21 mouse cellular contexts compared by ENCODE assay signal in genomic region chr10:99812069-99812650, GRCm38 (mm10). TPM values are rescaled to one million over a fixed set of nuclear protein-coding genes. Genes with fewer than 3 reads are reported as not detected.
DNase-seq lines count a peak whose midpoint lies in the region; ATAC-seq lines count a peak whose summit lies in the region.
"Had no signal": no experiment of that assay in that cellular context is flagged by ENCODE, and none has a peak within 500 bp of the region (broad histone marks: within the 10 kb centered on the region; RNA-seq: fewer than 3 reads in every experiment).

No protein-coding gene starts in this region.

- no peaks in the 10 kb centered on the region for H3K4me1 ChIP-seq in kidney, embryonic 16.5 days (ENCODE audit: insufficient read depth, low read length)
- no peaks in the 10 kb centered on the region for H3K4me1 ChIP-seq in kidney, embryonic 15.5 days
- no peaks in the 10 kb centered on the region for H3K4me1 ChIP-seq in intestine, embryonic 16.5 days (ENCODE audit: control insufficient read depth, insufficient read depth, low read length)
- H3K4me1 ChIP-seq in neural tube, embryonic 15.5 days, result peaks cover 4% of the 10 kb centered on the region; the same call in 1 of the 2 replicates
- H3K4me1 ChIP-seq in forebrain, embryonic 12.5 days, result no peaks in the 10 kb centered on the region
- H3K4me1 ChIP-seq: forebrain, embryonic 15.5 days; liver, embryonic 12.5 days had no signal

- DNase-seq in forelimb bud, embryonic 11.5 days (ENCODE audit: low read depth, low spot score), result peak; percentile 61
- DNase-seq: cerebellum, adult 8-10 months; heart, adult 18-20 months; heart, postnatal 4 days; kidney, adult 11 months; retina, postnatal 1 day; thymus, postnatal 25 days had no signal

- no peak overlapping the region for H3K9ac ChIP-seq in kidney, embryonic 16.5 days (replicated peaks; ENCODE audit: low read length)
- no peak overlapping the region for H3K9ac ChIP-seq in kidney, embryonic 15.5 days
- no peak overlapping the region for H3K9ac ChIP-seq in intestine, embryonic 16.5 days (ENCODE audit: low read depth, low read length)
- no peak overlapping the region for H3K9ac ChIP-seq in neural tube, embryonic 15.5 days (replicated peaks)
- H3K9ac ChIP-seq in forebrain, embryonic 12.5 days, result no peak overlapping the region
- H3K9ac ChIP-seq: forebrain, embryonic 15.5 days; liver, embryonic 12.5 days had no signal

- ATAC-seq in kidney, embryonic 16.5 days (ENCODE audit: low FRiP score, low TSS enrichment), result peak; percentile 27; the same call in 1 of the 2 replicates
- ATAC-seq in kidney, embryonic 15.5 days (replicated peaks; ENCODE audit: low FRiP score), result no peak; the same call in 1 of the 2 replicates
- ATAC-seq in intestine, embryonic 16.5 days, result peak; percentile 55
- 0 out of 2 replicates have a peak, but pooled peaks have one; percentile 38 for ATAC-seq in neural tube, embryonic 15.5 days (ENCODE audit: low FRiP score)
- no peak for ATAC-seq in monocyte, adult 5-6 weeks (replicated peaks; ENCODE audit: insufficient number of reproducible peaks, low FRiP score, low TSS enrichment, poor library complexity, severe bottlenecking)
- ATAC-seq in forebrain, embryonic 12.5 days (ENCODE audit: low FRiP score), result no peak
- ATAC-seq: forebrain, embryonic 15.5 days; liver, embryonic 12.5 days; midbrain, embryonic 16.5 days had no signal

- H3K27me3 ChIP-seq in kidney, embryonic 16.5 days (ENCODE audit: insufficient read depth, low read length), result no peaks in the 10 kb centered on the region
- no peaks in the 10 kb centered on the region for H3K27me3 ChIP-seq in kidney, embryonic 15.5 days
- H3K27me3 ChIP-seq in intestine, embryonic 16.5 days (replicated peaks; ENCODE audit: control insufficient read depth, insufficient read depth, low read length), result no peaks in the 10 kb centered on the region
- no peaks in the 10 kb centered on the region for H3K27me3 ChIP-seq in neural tube, embryonic 15.5 days (replicated peaks)
- no peaks in the 10 kb centered on the region for H3K27me3 ChIP-seq in forebrain, embryonic 12.5 days
- H3K27me3 ChIP-seq: forebrain, embryonic 15.5 days; liver, embryonic 12.5 days had no signal

- no peaks in the 10 kb centered on the region for H3K36me3 ChIP-seq in kidney, embryonic 16.5 days (ENCODE audit: insufficient read depth, low read length)
- H3K36me3 ChIP-seq in kidney, embryonic 15.5 days, result no peaks in the 10 kb centered on the region
- no peaks in the 10 kb centered on the region for H3K36me3 ChIP-seq in intestine, embryonic 16.5 days (ENCODE audit: control insufficient read depth, insufficient read depth, low read length)
- no peaks in the 10 kb centered on the region for H3K36me3 ChIP-seq in neural tube, embryonic 15.5 days
- no peaks in the 10 kb centered on the region for H3K36me3 ChIP-seq in forebrain, embryonic 12.5 days (replicated peaks)
- H3K36me3 ChIP-seq: forebrain, embryonic 15.5 days; liver, embryonic 12.5 days had no signal

- H3K27ac ChIP-seq in kidney, embryonic 16.5 days (ENCODE audit: low read length), result no peak overlapping the region
- H3K27ac ChIP-seq in kidney, embryonic 15.5 days, result no peak overlapping the region
- H3K27ac ChIP-seq in intestine, embryonic 16.5 days (ENCODE audit: low read length), result no peak overlapping the region
- H3K27ac ChIP-seq in neural tube, embryonic 15.5 days (replicated peaks), result no peak overlapping the region
- H3K27ac ChIP-seq in forebrain, embryonic 12.5 days, result no peak overlapping the region
- H3K27ac ChIP-seq: forebrain, embryonic 15.5 days; liver, embryonic 12.5 days had no signal

- no peak overlapping the region for H3K4me3 ChIP-seq in kidney, embryonic 16.5 days (ENCODE audit: low read length)
- H3K4me3 ChIP-seq in kidney, embryonic 15.5 days (replicated peaks), result no peak overlapping the region
- no peak overlapping the region for H3K4me3 ChIP-seq in intestine, embryonic 16.5 days (ENCODE audit: low read length)
- no peak overlapping the region for H3K4me3 ChIP-seq in neural tube, embryonic 15.5 days (replicated peaks)
- H3K4me3 ChIP-seq in forebrain, embryonic 12.5 days (replicated peaks), result no peak overlapping the region
- H3K4me3 ChIP-seq: erythroblast, embryonic 14.5 days; forebrain, embryonic 15.5 days; liver, embryonic 12.5 days had no signal

- no peak overlapping the region for H3K4me2 ChIP-seq in kidney, embryonic 16.5 days (replicated peaks; ENCODE audit: low read depth, low read length)
- H3K4me2 ChIP-seq in kidney, embryonic 15.5 days, result no peak overlapping the region
- H3K4me2 ChIP-seq in intestine, embryonic 16.5 days (ENCODE audit: low read depth, low read length), result no peak overlapping the region
- H3K4me2 ChIP-seq in neural tube, embryonic 15.5 days, result no peak overlapping the region
- H3K4me2 ChIP-seq in forebrain, embryonic 12.5 days, result no peak overlapping the region
- H3K4me2 ChIP-seq: forebrain, embryonic 15.5 days; liver, embryonic 12.5 days had no signal

- H3K9me3 ChIP-seq in kidney, embryonic 16.5 days (ENCODE audit: low read length), result no peaks in the 10 kb centered on the region
- H3K9me3 ChIP-seq in kidney, embryonic 15.5 days (replicated peaks), result no peaks in the 10 kb centered on the region
- H3K9me3 ChIP-seq in intestine, embryonic 16.5 days (ENCODE audit: control insufficient read depth, low read length), result no peaks in the 10 kb centered on the region
- H3K9me3 ChIP-seq in neural tube, embryonic 15.5 days (replicated peaks), result no peaks in the 10 kb centered on the region
- no peaks in the 10 kb centered on the region for H3K9me3 ChIP-seq in forebrain, embryonic 12.5 days
- H3K9me3 ChIP-seq: forebrain, embryonic 15.5 days; liver, embryonic 12.5 days had no signal

- WGBS in kidney, embryonic 16.5 days, result 59% methylated on average over 7 of the region's 7 CpGs
- 63% methylated on average over 7 of the region's 7 CpGs for WGBS in kidney, embryonic 15.5 days
- 53% methylated on average over 7 of the region's 7 CpGs for WGBS in intestine, embryonic 16.5 days
- WGBS in neural tube, embryonic 15.5 days, result 24% methylated on average over 7 of the region's 7 CpGs
- WGBS in forebrain, embryonic 12.5 days, result 83% methylated on average over 7 of the region's 7 CpGs

RNA-seq across cellular contexts. Expression of gene Csl, which starts 52.7 kb away (rescaled TPM):
- 0.24 and 0.58 TPM in 2 replicates for polyA plus RNA-seq in kidney, embryonic 16.5 days (2015; fragmentation: Nextera tagmentation; extraction: Ambion mirVana)
- 0.16 TPM in 1 of 2 replicates, not detected in the other for polyA plus RNA-seq in kidney, embryonic 15.5 days (2015; fragmentation: Nextera tagmentation; extraction: Ambion mirVana)
- 0.11 TPM in 1 of 2 replicates, not detected in the other for polyA plus RNA-seq in intestine, embryonic 16.5 days (2015; fragmentation: Nextera tagmentation; extraction: Ambion mirVana)
- 0.08 and 0.09 TPM in 2 replicates for polyA plus RNA-seq in neural tube, embryonic 15.5 days (2015; fragmentation: Nextera tagmentation; extraction: Ambion mirVana)
- total RNA-seq in monocyte, adult 5-6 weeks (2017), result 0.19 TPM in 1 of 3 replicates, not detected in the others
- not detected in 2 replicates for polyA plus RNA-seq in forebrain, embryonic 12.5 days (2016; fragmentation: Nextera tagmentation; extraction: Ambion mirVana)
- total RNA-seq: ES-E14; neutrophil, adult 5-6 weeks had no signal
- polyA plus RNA-seq: cortical plate, adult 2 months; erythroblast, embryonic 14.5 days; heart, embryonic 14.5 days had no signal

Comparison
In these comparisons a context has a peak if more than half of its experiments do, and no peak if none do; other contexts are left out.
1. ATAC-seq: peak in kidney, embryonic 16.5 days (single experiment), intestine, embryonic 16.5 days (single experiment) and neural tube, embryonic 15.5 days (single experiment); none in kidney, embryonic 15.5 days (single experiment), monocyte, adult 5-6 weeks (single experiment) and forebrain, embryonic 12.5 days (single experiment).